Mouse (Mus musculus) kidney, embryonic 15.5 days (tissue): ENCODE results near the gene Ghdc. TPM values are rescaled to one million over a fixed set of nuclear protein-coding genes. Genes with fewer than 3 reads are reported as not detected.
"Not testable (repeated sequence)": the region's sequence is repeated elsewhere in the genome, so short reads cannot be mapped to it uniquely, and the experiment has no call there.

Experiments used
- ATAC-seq: fragments of 200-750 bp; cut with Nextera tagmentation; replicated peaks from 2 replicates; pipeline ENCODE4 v1.8.0; 2017; ENCODE audit warnings: moderate TSS enrichment; ENCODE audit not compliant: low FRiP score
- H3K27ac ChIP-seq: fragments of 300-500 bp; sonication (generic); 2 replicates; pipeline ENCODE4 v1.5.1; 2015; ENCODE audit warnings: mild to moderate bottlenecking, inconsistent platforms
- H3K27me3 ChIP-seq: fragments of 300-500 bp; sonication (generic); 2 replicates; pipeline ENCODE4 v1.6.1; 2015; ENCODE audit warnings: inconsistent platforms
- H3K36me3 ChIP-seq: fragments of 300-500 bp; sonication (generic); 2 replicates; pipeline ENCODE4 v1.6.1; 2015; ENCODE audit warnings: inconsistent platforms
- H3K4me1 ChIP-seq: fragments of 300-500 bp; sonication (generic); 2 replicates; pipeline ENCODE4 v1.6.1; 2015; ENCODE audit warnings: inconsistent platforms
- H3K4me2 ChIP-seq: fragments of 300-500 bp; sonication (generic); 2 replicates; pipeline ENCODE4 v1.6.1; 2015; ENCODE audit warnings: moderate library complexity, mild to moderate bottlenecking, inconsistent platforms
- H3K4me3 ChIP-seq: fragments of 300-500 bp; sonication (generic); replicated peaks from 2 replicates; pipeline ENCODE4 v1.5.1; 2015; ENCODE audit warnings: mild to moderate bottlenecking, inconsistent platforms
- H3K9ac ChIP-seq: fragments of 300-500 bp; sonication (generic); 2 replicates; pipeline ENCODE4 v1.6.1; 2015; ENCODE audit warnings: mild to moderate bottlenecking, inconsistent platforms
- H3K9me3 ChIP-seq: fragments of 300-500 bp; sonication (generic); replicated peaks from 2 replicates; pipeline ENCODE4 v1.6.1; 2016; ENCODE audit warnings: inconsistent platforms
- WGBS: fragments of 180-500 bp; shearing (Covaris S2); methylation state at CpG from one replicate; pipeline ENCODE4 v1.1.7; 2015; ENCODE audit warnings: mixed read lengths; 5-methylcytosine and 5-hydroxymethylcytosine counted together
- polyA plus RNA-seq: library from polyadenylated mRNA; unstranded; fragments of >200 nt; fragmentation: Nextera tagmentation; extraction: Ambion mirVana; gene quantifications from 2 replicates; pipeline ENCODE4 v1.2.1, GENCODE M21; 2015

The Ghdc gene
- polyA plus RNA-seq, 1 experiment from 2014 or later: 7.9 TPM

GRCm38 (mm10) chr11:100805535-100805934 lies 34.8 kb upstream of the Ghdc start:
- Histone ChIP-seq H3K27ac (no peak overlapping the region), H3K4me2 (no peak overlapping the region), H3K9me3 (no peaks in the 10 kb centered on the region), H3K36me3 (peaks cover 49% of the 10 kb centered on the region), H3K27me3 (no peaks in the 10 kb centered on the region), H3K9ac (no peak overlapping the region), H3K4me1 (peaks cover 9% of the 10 kb centered on the region), H3K4me3 (no peak overlapping the region)
- 70% methylated on average over 7 of the region's 7 CpGs for WGBS
- no peak for ATAC-seq

- Histone ChIP-seq H3K27me3 (no peaks in the 10 kb centered on the region), H3K4me1 (peaks cover 8% of the 10 kb centered on the region), H3K9ac (no peak overlapping the region), H3K4me3 (no peak overlapping the region), H3K36me3 (peaks cover 58% of the 10 kb centered on the region), H3K4me2 (no peak overlapping the region), H3K9me3 (no peaks in the 10 kb centered on the region), H3K27ac (no peak overlapping the region)
- WGBS: 96% methylated on average over 10 of the region's 10 CpGs
- no peak for ATAC-seq
These were observed 33.7 kb upstream of the Ghdc start for GRCm38 (mm10) chr11:100804409-100804808.

GRCm38 (mm10) chr11:100799426-100799825 lies 28.7 kb upstream of the Ghdc start:
- no peaks in the 10 kb centered on the region for H3K27me3 ChIP-seq
- H3K4me2 ChIP-seq: no peak overlapping the region
- peaks cover 63% of the 10 kb centered on the region for H3K36me3 ChIP-seq
- H3K4me1 ChIP-seq: peaks cover 6% of the 10 kb centered on the region; the same call in 1 of the 2 replicates
- no peak overlapping the region for H3K9ac ChIP-seq
- no peak for ATAC-seq
- 46% methylated on average over 5 of the region's 5 CpGs for WGBS
- H3K27ac ChIP-seq: no peak overlapping the region
- H3K9me3 ChIP-seq: no peaks in the 10 kb centered on the region
- H3K4me3 ChIP-seq: no peak overlapping the region

GRCm38 (mm10) chr11:100796585-100796984 lies 25.8 kb upstream of the Ghdc start:
- Histone ChIP-seq H3K9me3 (no peaks in the 10 kb centered on the region), H3K4me1 (peaks cover 6% of the 10 kb centered on the region; the same call in 1 of the 2 replicates), H3K4me2 (no peak overlapping the region), H3K27ac (no peak overlapping the region), H3K9ac (no peak overlapping the region), H3K36me3 (peaks cover 44% of the 10 kb centered on the region), H3K4me3 (no peak overlapping the region), H3K27me3 (no peaks in the 10 kb centered on the region)
- ATAC-seq: no peak
- 65% methylated on average over 8 of the region's 8 CpGs for WGBS

GRCm38 (mm10) chr11:100795386-100795785 lies 24.6 kb upstream of the Ghdc start:
- no peaks in the 10 kb centered on the region for H3K27me3 ChIP-seq
- WGBS: 92% methylated on average over 2 of the region's 2 CpGs
- H3K4me1 ChIP-seq: peaks cover 6% of the 10 kb centered on the region; the same call in 1 of the 2 replicates
- no peak overlapping the region for H3K9ac ChIP-seq
- H3K9me3 ChIP-seq: no peaks in the 10 kb centered on the region
- H3K27ac ChIP-seq: no peak overlapping the region
- H3K4me3 ChIP-seq: no peak overlapping the region
- peaks cover 40% of the 10 kb centered on the region for H3K36me3 ChIP-seq
- no peak overlapping the region for H3K4me2 ChIP-seq
- ATAC-seq: no peak

- H3K27me3 ChIP-seq: no peaks in the 10 kb centered on the region
- H3K9ac ChIP-seq: no peak overlapping the region
- H3K27ac ChIP-seq: no peak overlapping the region
- WGBS: 81% methylated on average over 2 of the region's 2 CpGs
- H3K9me3 ChIP-seq: no peaks in the 10 kb centered on the region
- H3K4me2 ChIP-seq: no peak overlapping the region
- no peak overlapping the region for H3K4me3 ChIP-seq
- peaks cover 3% of the 10 kb centered on the region for H3K4me1 ChIP-seq
- peaks cover 55% of the 10 kb centered on the region for H3K36me3 ChIP-seq
- no peak for ATAC-seq
These were observed 20.8 kb upstream of the Ghdc start for GRCm38 (mm10) chr11:100791457-100792049.

GRCm38 (mm10) chr11:100790644-100791043 lies 19.9 kb upstream of the Ghdc start:
- not testable (repeated sequence) for H3K27me3 ChIP-seq, ATAC-seq

GRCm38 (mm10) chr11:100789702-100790101 lies 18.9 kb upstream of the Ghdc start:
- 87% methylated on average over 3 of the region's 3 CpGs for WGBS
- H3K9ac ChIP-seq: no peak overlapping the region
- peaks cover 7% of the 10 kb centered on the region for H3K4me1 ChIP-seq
- no peaks in the 10 kb centered on the region for H3K27me3 ChIP-seq
- no peak for ATAC-seq
- no peak overlapping the region for H3K27ac ChIP-seq
- H3K4me2 ChIP-seq: no peak overlapping the region
- H3K4me3 ChIP-seq: no peak overlapping the region
- no peaks in the 10 kb centered on the region for H3K9me3 ChIP-seq
- peaks cover 60% of the 10 kb centered on the region for H3K36me3 ChIP-seq

More at GRCm38 (mm10) chr11:100790644-100791043, 19.9 kb upstream of the Ghdc start:
- peaks cover 55% of the 10 kb centered on the region for H3K36me3 ChIP-seq
- not testable (repeated sequence) for H3K9ac ChIP-seq, H3K4me1 ChIP-seq, H3K27ac ChIP-seq, H3K4me2 ChIP-seq, H3K9me3 ChIP-seq, H3K4me3 ChIP-seq
- 93% methylated on average over 9 of the region's 9 CpGs for WGBS

GRCm38 (mm10) chr11:100785774-100786173 lies 15.0 kb upstream of the Ghdc start:
- H3K4me1 ChIP-seq: peaks cover 7% of the 10 kb centered on the region
- H3K9ac ChIP-seq: no peak overlapping the region
- H3K27me3 ChIP-seq: no peaks in the 10 kb centered on the region
- H3K27ac ChIP-seq: no peak overlapping the region
- no peak overlapping the region for H3K4me3 ChIP-seq
- no peak for ATAC-seq
- no peak overlapping the region for H3K4me2 ChIP-seq
- no peaks in the 10 kb centered on the region for H3K9me3 ChIP-seq
- WGBS: 93% methylated on average over 2 of the region's 2 CpGs
- peaks cover 80% of the 10 kb centered on the region for H3K36me3 ChIP-seq

- no peak overlapping the region for H3K27ac ChIP-seq
- no peak overlapping the region for H3K9ac ChIP-seq
- no peak overlapping the region for H3K4me2 ChIP-seq
- H3K36me3 ChIP-seq: peaks cover 65% of the 10 kb centered on the region
- ATAC-seq: no peak
- 89% methylated on average over 8 of the region's 8 CpGs for WGBS
- H3K4me3 ChIP-seq: no peak overlapping the region
- no peaks in the 10 kb centered on the region for H3K27me3 ChIP-seq
- no peaks in the 10 kb centered on the region for H3K9me3 ChIP-seq
- peaks cover 7% of the 10 kb centered on the region for H3K4me1 ChIP-seq
These were observed 13.5 kb upstream of the Ghdc start for GRCm38 (mm10) chr11:100784286-100784685.

GRCm38 (mm10) chr11:100782568-100782967 lies 11.8 kb upstream of the Ghdc start:
- Histone ChIP-seq H3K4me3 (no peak overlapping the region), H3K9me3 (no peaks in the 10 kb centered on the region), H3K36me3 (peaks cover 48% of the 10 kb centered on the region), H3K4me1 (peaks cover 7% of the 10 kb centered on the region), H3K27ac (no peak overlapping the region), H3K4me2 (no peak overlapping the region), H3K9ac (no peak overlapping the region), H3K27me3 (no peaks in the 10 kb centered on the region)
- ATAC-seq: no peak
- WGBS: 88% methylated on average over 13 of the region's 13 CpGs

- Histone ChIP-seq H3K36me3 (peaks cover 45% of the 10 kb centered on the region), H3K4me1 (peaks cover 7% of the 10 kb centered on the region), H3K27me3 (no peaks in the 10 kb centered on the region), H3K4me2 (no peak overlapping the region), H3K4me3 (no peak overlapping the region), H3K27ac (no peak overlapping the region), H3K9me3 (no peaks in the 10 kb centered on the region), H3K9ac (no peak overlapping the region)
- 89% methylated on average over 15 of the region's 15 CpGs for WGBS
- no peak for ATAC-seq
These were observed 11.2 kb upstream of the Ghdc start for GRCm38 (mm10) chr11:100781763-100782475.
